Mouse (Mus musculus): ENCODE results near the gene Tmem44.

The Tmem44 gene

DNA sequence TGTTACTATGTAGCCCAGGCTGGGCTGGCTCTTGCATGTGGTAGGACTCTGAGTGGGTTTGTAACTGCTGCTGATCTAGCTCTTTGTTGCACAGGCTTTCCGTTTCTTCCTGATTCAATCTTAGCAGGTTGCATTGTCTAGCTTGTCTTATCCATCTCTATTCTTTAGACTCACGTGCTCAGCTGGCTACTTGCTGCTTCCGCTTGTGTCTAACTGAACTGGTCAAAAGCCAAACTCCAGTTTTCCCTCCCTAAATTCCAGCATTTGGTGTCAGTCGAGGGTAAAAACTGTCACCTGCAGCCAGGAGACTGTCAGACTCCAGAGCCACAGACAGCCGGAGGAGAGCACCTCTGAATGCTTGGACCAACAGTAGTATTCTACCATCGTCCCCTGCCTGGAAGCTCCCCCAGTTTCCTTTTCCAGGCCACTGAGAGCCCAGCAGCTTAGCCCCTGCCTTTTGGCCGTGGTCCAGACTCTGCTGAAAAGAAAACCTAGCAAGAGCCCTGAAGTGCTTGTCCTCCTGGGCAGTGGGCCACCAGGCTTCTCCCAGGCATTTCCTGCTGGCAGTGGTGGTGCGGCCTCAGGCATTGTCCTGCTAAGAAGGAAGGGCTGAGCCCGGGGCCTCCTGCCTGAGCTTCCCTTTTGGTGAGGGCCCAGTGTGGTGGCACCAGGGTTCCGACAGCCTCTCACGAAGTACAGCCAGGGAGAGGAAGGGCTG, 2.1 kb upstream of the Tmem44 start:
- no peak for DNase-seq (ENCODE audit: low spot score in 2 of 2)

DNA sequence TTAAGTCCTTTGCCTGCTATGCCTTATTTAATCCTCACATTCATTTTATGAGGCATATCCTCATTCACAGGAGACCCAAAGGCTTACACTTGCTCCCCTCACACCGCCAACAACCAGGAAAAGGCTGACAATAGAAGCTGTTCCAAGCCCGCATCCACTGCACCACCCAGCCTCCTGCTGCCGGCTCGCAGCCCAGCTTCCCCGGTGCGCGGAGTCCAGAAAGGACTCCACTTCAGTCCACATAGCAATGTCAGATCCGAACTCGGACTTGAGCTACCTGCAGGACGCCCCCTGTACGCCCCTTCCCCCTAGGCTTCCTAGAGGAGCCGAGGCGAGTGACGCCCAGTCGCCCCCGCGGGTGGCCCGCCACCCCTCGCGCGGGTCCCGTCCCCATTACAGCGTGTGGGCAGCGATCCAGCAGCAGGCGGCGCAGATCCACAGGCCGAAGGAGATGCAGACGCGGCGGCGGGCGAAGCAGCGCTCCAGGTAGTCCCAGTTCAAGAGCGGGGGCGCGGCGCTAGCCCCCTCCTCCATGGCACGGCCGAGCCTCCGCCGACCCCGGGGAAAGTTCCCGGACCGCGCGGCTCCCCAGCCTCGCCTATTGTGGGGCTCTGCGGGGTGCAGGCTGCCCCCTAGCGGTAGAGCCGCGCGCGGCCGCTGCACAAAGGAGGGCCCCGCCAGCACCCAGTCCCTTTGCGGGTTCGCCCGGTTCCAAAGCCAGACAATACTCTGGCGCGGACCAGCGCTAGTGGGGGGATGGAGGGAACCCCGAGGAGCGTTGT, 485 bp downstream of the Tmem44 start:
- DNase-seq (ENCODE audit: low spot score in 2 of 2), result peak in 1 of 2 experiments; percentile 75

DNA sequence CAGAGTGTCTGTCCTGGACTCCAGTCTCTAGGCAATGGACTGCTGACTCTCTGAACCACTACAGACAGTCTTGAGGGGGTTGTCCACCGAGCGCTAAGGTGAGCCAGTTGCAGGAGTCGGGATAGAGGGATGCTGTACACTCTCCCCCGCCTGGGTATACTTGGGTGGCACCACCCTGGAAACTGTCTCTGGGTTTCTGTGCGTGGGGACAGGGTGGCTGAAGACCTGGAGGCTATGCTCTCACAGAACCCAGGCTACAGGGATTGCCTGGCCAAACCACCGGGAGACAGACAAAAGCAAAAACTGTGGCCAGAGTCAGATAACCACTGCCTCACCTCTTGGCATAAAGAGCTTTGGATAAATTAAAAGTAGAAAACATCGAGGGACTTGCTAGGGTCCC, 1.1 kb downstream of the Tmem44 start:
- no peak for DNase-seq (ENCODE audit: low spot score in 2 of 2)

DNA sequence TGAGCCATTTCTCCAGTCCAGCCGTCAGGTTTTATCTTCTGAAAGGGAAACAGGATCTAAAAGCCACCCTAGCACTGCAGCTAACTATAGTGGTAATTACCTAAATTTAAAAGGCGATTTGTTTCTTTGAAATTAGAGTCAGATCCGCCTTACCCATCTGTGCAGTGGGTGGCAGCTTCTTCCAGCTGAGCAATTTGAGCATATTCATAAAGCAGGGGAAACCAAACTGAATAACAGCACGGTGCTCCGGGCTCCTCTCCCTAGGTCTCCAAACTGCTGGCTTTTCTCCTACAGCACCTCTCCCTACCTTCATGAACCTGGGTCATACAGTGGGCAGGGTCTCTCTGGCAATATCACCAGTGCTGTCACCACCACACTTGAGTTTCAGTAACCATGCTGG, 2.4 kb downstream of the Tmem44 start:
- no peak for DNase-seq (ENCODE audit: low spot score in 2 of 2)

DNA sequence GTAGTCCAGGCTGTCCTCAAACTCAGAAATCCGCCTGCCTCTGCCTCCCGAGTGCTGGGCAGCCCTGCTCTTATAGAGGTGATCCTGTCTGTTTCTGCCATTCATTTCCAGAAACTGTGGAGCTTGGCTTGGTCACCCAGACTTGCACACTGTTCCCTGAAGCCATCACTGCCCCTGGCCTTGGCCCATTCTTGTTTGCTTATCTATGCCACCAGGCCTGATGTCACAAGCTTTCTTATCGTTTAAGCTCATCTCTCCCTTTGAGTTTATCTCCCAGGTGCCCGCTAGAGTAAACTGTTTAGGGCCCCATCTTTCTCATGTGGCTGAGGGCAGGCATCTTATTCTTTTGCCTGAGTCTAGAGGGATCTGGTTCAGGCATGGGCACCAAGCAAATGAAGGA, 5.9 kb downstream of the Tmem44 start:
- no peak for DNase-seq (ENCODE audit: low spot score in 2 of 2)

DNA sequence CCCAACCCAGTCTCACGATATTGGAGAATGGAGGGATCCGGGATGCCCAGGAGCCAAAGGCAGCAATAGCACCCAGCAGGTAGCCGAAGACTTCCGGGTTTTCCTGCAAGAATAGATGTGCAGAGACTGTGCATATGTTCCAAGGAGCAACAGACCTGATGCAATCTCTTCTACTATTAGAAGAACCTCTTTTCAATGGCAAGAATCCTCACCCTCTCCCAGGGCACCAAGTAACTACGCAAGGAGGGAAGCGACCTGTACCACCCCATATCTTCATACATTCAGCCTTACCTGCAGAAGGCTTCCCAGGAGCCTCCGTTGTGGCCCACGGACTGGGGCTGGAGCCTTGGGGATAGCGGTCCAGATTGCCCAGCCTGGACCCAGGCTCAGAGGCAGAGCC, 7.3 kb downstream of the Tmem44 start:
- no peak for DNase-seq (ENCODE audit: low spot score in 2 of 2)

DNA sequence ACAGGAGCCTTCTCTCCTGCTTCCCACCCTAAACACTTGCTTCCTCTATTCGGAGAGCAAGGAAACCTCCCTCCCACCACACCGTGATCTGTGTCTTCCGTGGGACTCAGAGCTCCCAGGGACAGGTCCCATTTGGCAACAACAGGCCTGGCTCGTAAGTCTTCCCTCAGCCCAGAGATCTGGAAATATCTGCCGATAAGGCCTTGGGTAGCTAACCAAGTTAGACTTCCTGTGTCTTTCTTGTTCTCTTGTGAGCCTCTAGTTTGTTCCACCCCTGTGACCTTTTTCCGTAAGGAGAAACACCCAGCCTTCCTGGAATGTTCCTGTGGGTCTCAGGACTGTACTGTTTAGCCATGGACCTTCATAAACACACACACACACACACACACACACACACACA, 7.8 kb downstream of the Tmem44 start:
- DNase-seq (ENCODE audit: low spot score in 2 of 2), result no peak

DNA sequence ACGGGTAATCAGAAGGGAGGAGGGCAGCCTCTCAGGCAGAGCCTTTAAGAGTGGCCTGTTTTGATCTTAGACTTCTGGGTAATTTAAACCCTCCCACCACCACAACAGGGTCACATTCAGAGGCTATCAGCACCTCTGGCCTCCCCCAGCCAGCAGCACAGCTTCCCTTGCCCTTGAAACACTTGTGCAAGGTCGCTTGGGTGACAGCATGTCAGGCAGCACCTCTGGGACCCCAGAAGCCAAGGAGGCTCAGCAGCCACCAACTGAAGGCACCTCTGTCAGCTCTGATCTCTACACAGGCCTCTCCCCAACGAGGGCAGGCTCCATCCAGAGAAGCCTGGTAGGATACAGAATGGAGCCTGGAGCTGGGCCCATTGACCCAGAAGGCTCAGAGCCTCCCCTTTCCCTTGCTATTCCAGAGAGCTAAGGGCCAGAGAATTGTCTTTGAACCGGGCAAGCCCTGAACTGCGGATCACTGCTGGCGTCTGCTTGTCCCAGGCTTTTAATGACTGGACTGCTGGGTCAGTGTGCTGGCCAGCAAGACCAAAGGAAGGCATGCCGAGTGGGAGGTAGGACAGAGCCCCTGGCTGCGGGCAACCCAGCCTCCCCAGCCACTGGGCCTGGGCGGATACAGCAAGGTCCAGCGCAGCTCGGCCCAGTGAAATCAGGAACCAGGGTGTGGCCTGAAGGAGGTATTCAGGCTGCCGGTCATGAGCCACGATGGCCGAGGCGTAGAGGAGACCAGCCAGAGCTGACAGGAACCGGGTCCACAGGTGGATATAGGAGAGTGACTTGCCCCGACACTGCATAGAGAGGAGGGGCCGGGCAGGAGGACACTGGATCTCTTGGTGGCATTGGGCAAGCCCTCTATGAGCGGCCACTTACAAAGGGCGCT, 10.3 kb downstream of the Tmem44 start:
- DNase-seq (ENCODE audit: low spot score in 2 of 2), result no peak

DNA sequence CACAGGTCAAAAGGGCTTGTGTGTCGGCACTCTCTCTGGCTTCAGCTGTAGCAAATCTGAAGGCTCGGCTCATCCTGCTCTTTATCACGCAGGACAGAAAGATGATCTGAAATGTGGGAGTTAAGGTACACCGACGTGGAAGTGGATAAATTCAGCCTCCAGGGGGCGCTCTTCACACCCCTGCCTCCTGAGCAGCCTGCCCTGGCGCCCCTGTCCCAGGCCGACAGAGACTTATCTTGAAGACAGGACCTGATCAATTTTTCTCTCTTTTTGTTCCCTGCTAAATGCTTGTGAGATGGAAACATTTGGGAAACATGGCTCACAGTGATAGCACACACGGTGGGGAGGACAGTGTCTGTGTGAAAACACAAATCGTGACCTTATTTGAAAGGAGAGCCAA, 11.2 kb downstream of the Tmem44 start:
- no peak for DNase-seq (ENCODE audit: low spot score in 2 of 2)

DNA sequence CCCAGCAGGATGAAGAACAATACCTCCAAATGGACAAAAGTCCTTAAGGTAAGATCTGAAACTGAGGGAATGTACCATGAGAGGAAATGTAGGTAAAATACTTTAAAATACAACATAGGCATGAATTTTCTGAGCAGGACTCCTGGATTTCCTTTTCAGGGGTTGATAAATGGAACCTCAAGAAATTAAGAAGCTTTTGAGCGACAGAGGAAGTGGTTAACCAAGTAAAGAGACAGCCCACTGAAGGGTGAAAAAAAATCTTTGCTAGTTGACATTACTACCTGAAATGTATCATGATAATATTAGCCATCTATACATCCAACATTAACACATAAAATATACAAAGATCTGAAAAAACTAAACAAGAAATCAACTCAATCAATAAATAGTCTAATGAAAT, 15.6 kb downstream of the Tmem44 start:
- DNase-seq (ENCODE audit: low spot score in 2 of 2), result no peak

DNA sequence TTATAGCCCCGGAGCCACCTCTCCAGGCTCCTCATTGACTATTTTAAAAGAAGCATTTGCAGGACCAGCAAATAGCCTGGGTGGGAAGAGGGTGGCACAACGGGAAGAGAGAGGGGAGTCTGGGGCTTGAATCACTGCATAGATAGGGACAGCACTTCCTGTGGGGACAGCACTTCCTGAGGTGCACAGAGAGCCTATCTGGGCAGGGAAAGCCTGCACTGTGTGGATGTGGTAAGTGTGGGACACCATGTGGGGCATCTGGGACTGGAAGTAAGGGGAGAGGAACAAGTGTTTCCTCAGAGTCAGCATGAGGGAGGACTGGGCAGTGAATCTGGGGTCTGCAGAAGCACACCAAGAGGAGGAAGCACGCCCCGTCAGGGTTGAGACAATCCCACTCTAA, 17.1 kb downstream of the Tmem44 start:
- no peak for DNase-seq (ENCODE audit: low spot score in 2 of 2)

DNA sequence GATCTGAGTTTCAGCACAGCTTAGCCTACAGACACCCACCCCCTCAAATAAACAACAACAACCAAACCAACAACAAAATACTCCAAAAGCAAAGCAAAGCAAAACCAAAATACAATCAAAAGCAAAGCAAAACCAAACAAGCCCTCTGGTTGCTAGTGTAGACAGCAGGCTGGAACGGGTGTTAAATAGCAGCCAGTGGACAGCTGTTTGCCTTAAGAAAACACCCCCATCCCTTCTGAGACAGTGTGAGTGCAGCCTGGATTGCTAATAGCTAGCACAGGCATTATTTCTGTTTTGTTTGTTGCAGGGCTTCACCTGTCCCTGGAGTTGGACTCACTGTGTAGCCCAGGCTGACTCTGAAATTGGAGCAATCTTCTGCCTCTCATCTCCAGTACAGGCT, 17.7 kb downstream of the Tmem44 start:
- no peak for DNase-seq (ENCODE audit: low spot score in 2 of 2)

DNA sequence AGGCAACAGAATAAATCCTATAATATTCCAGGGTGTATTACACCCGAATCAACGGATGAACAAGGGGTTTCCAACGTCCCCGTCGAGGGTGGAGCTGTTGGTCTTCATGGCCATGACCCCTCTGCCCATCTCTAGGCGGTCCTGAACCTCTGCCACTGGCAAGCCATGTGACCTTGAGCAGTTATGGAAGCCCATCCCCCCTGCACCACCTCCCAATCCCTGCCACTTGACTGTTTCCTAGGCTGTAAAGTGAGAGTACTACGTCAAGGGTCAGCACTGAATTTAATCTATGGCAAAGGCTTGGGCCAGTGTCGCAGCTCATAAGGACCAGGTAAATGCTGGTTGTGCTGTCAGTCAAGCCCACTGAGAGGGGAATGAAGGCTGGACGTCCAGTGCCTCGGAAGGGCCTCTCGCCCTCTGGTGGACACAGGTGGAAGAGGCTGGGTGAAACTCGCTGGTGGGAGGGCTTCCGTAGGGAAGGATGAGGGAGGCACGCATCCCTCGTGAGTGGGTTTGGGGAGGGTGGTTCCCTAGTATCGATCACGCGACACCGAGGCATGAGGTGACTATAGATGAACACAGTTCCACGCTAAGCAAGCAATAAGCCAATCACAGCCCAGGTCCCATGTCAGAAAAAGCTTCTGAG, 18.8 kb downstream of the Tmem44 start:
- no peak for DNase-seq (ENCODE audit: low spot score in 2 of 2)

DNA sequence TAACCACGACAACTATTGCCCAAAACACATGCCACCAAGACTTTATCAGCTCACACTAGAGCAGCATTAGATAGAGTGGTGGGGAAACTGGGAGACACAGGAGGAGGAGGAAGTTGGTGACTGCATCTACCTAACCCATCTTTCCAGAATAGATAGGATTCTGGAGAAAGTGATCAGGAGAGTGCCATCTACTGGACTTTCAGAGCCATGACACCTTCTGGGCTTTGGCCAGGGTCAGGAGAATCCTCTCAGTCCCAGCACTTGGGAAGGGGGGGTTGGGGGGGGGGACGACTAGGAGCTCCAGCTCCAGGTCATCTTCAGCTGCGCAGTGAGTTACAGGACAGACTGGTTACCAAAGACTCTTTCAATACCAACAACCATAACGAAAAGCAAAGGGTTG, 19.8 kb downstream of the Tmem44 start:
- no peak for DNase-seq (ENCODE audit: low spot score in 2 of 2)

DNA sequence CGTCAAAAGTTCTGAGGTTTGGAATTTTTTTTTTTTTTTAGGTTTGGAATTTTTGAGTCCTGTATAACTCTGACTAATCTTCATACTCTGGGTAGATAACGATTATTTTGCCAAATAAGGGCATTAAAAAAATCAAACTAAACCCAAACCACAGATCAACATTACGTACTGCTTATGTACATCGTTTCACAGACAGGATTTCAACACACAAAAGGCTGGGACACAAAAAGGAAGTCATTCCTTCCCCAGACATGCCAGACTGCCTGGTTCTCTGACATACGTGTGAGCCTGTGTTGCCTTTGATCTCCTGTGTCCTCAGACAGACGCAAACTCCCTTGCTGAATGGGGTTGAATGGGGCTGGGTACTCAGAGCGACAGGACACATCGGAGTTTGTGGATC, 22.3 kb downstream of the Tmem44 start:
- DNase-seq (ENCODE audit: low spot score in 2 of 2), result no peak

DNA sequence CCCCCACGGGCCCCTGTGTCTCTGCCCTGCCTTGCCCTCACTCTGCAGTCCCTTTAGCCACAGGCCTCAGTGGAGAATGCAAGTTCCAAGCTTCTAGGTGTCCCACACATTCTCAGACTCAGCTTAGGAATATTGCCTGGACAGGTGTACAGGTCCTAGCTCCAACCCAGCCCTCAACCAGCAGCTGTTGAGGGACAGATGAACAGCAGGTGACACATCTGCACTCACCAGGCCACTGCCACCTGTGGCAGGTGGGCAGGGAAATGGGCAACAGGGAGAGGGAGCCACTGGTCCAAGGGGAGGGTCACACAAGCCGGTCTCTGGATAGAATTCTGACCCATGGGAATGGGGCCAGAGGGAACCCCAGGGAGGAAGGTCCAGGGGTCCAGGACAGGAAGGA, 22.8 kb downstream of the Tmem44 start:
- DNase-seq (ENCODE audit: low spot score in 2 of 2), result no peak

DNA sequence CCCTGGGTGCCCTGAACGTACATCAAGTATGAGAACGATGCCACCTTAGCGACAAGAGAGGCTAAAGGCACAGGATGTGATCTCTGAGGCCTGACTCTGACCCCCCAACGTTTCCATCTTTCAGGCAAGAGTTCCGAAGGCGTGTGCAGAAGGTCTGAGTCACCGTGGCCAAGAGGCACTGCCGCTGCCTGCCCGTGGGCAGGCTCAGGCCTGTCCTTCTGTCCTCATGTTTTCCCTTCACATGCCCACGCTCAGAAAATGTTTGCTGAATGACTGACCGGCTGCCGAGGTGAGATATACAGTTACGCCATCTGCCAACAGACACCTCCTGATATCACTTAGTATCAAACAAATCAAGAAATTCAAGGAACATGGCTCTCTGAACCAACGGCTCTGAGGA, 24.9 kb downstream of the Tmem44 start:
- peak; percentile 38 to 70 for DNase-seq (ENCODE audit: low spot score in 2 of 2)

DNA sequence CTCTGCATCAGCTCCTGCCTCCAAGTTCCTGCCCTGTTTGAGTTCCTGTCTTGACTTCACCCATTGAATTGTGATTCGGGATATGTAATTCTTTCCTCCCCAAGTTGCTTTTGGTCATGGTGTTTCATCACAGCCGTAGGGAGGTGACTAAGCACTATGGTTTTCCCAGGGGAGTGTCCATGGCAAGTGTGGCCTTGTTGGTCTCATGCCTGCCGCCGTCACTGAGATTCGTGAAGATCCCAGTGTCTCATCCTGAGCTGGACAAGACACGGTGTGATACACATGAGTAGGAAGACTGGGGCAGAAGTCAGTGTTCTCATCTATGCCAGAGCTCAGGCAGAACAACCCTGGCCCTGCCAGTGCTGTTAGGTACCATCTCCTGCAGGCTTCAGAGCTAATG, 26.2 kb downstream of the Tmem44 start:
- DNase-seq (ENCODE audit: low spot score in 2 of 2), result no peak

DNA sequence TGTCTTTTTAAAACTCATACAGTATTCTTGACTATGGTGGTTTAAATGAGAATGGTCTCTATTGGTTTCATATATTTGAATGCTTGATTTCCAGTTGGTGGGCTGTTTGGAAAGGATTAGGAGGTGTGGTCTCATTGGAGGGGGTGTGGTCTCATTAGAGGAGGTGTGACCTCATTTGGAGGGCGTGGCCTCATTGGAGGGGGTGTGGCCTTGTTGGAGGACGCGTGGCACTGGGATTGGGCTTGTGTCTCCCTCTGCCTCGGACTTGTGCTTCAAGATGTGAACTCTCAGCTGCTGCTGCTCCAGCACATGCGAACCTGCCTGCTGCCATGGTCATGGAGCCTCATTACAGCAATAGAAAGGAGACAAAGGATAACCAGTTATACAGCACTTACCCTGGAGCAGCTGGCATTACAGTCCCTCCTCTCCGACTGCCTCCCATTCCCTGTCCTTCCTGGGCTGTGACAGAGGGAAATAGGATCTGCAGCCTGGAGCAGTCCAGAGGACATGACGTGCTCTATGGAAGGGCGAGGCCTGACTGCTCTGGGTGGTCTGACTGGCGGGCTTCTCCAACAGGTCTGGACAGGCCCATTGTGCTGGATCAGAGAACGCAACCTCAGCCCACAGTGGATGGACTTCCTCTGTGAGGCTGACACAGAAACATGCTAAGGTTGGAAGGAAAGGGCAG, 28.2 kb downstream of the Tmem44 start:
- DNase-seq (ENCODE audit: low spot score in 2 of 2), result no peak

DNA sequence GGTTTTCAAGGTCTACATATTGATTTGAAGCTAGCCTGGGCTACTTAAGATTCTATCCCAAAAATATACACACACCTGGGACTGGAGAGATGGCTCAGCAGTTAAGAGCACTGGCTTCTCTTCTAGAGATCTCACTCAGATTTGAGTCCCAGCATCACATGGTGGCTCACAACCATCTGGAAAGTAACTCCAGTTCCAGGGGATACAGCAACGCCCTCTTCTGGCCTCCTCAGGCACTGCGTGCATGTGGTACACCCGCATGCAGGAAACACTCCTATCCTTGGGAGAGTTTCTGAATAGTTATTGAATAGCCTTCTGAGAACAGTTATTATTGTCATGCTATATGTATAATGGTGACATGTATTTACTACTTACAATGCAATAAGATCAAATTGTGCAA, 29.5 kb downstream of the Tmem44 start:
- no peak for DNase-seq (ENCODE audit: low spot score in 2 of 2)

DNA sequence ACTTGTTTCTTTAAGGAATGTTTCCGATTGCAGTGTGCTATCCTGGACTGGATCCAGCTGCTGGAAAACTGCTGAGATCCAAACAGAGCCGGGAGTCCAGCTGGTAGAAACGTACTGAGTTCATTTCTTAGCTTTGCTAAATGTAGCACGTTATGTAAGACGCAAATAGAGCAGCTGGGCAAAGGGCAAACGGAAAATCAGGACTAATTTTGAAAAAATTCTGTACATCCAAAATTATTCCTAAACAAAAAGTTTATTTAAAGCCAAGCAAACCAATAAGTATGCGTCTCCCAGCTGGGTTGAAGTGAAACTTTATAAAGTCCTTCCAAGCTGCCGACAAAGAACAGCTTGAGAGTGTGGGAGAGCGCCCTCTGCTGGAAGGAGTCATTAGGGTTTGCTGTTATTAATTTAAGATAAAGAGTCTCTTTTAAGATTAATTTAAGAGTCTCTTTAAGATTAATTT, 30.2 kb downstream of the Tmem44 start:
- peak; percentile 57 to 67 for DNase-seq (ENCODE audit: low spot score in 2 of 2)

Data from urinary bladder, adult 18-20 months (tissue).